In the genomic region with DNA sequence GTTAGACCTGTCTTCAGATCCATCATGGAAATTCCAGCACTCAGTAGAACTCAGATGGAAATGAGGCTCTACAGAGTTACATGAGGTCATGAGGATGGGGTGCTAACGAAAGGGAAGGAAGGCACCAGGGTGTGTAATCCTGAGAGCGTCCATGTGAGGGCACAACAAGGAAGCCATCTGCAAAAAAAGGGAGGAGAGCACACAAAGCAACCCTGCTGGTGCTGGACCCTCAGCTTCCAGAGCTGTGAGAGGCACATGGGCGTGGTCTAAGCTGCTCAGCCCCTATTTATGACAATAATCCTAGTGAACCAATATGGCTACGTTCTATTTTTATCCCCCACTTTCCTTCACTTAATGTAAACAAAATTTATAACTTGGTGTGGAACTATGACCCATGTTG, we compare ENCODE assay signal across 34 mouse cellular contexts. TPM values are rescaled to one million over a fixed set of nuclear protein-coding genes. Genes with fewer than 3 reads are reported as not detected.
DNase-seq lines count a peak whose midpoint lies in the region; ATAC-seq and TF ChIP-seq lines count a peak whose summit lies in the region.
"Had no signal": no experiment of that assay in that cellular context is flagged by ENCODE, and none has a peak within 500 bp of the region (broad histone marks: within the 10 kb centered on the region; RNA-seq: fewer than 3 reads in every experiment).

No protein-coding gene starts in this region.

- H3K9me3 ChIP-seq in hindbrain, postnatal 0 days (ENCODE audit: low read length) = no peaks in the 10 kb centered on the region
- H3K9me3 ChIP-seq in hindbrain, embryonic 11.5 days (ENCODE audit: control insufficient read depth, low read length) = no peaks in the 10 kb centered on the region
- H3K9me3 ChIP-seq in CH12.LX (replicated peaks; ENCODE audit: low read length) (no peaks in the 10 kb centered on the region), MEL (replicated peaks; ENCODE audit: insufficient read depth, low read length) (no peaks in the 10 kb centered on the region)
- H3K9me3 ChIP-seq: heart, embryonic 10.5 days; heart, embryonic 15.5 days; hindbrain, embryonic 13.5 days; limb, embryonic 10.5 days; limb, embryonic 15.5 days; liver, embryonic 15.5 days had no signal

- H3K27ac ChIP-seq in hindbrain, postnatal 0 days = no peak overlapping the region
- no peak overlapping the region for H3K27ac ChIP-seq in hindbrain, embryonic 11.5 days (ENCODE audit: low read depth, low read length)
- H3K27ac ChIP-seq in CH12.LX (ENCODE audit: insufficient read depth, low read depth) (no peak overlapping the region), MEL (ENCODE audit: control insufficient read depth, low read depth, low read length) (no peak overlapping the region)
- H3K27ac ChIP-seq: heart, embryonic 10.5 days; hindbrain, embryonic 13.5 days; limb, embryonic 10.5 days; limb, embryonic 15.5 days; liver, embryonic 15.5 days had no signal

- H3K4me1 ChIP-seq in hindbrain, postnatal 0 days (ENCODE audit: insufficient read depth, low read length) = no peaks in the 10 kb centered on the region
- H3K4me1 ChIP-seq in hindbrain, embryonic 11.5 days (replicated peaks; ENCODE audit: control insufficient read depth, insufficient read depth, low read length) = no peaks in the 10 kb centered on the region
- H3K4me1 ChIP-seq in CH12.LX (ENCODE audit: control insufficient read depth in 1 of 2, insufficient read depth in 2 of 2) (peaks cover 28 to 44% of the 10 kb centered on the region in 2 experiments), MEL (ENCODE audit: control insufficient read depth in 1 of 2, insufficient read depth in 2 of 2, low read length in 2 of 2) (no peaks in the 10 kb centered on the region)
- H3K4me1 ChIP-seq: hindbrain, embryonic 13.5 days; limb, embryonic 15.5 days; liver, embryonic 15.5 days had no signal

- TF ChIP-seq RAD21 in CH12.LX (IDR thresholded peaks at IDR 0.05; ENCODE audit: low read depth, low read length) = peak; percentile 27
- TF ChIP-seq RAD21 in MEL (IDR thresholded peaks at IDR 0.05; ENCODE audit: low read depth, low read length) = no peak; the same call in 1 of the 2 replicates

- dilution Hi-C loops in CH12.LX (cut with MboI; ENCODE audit: extremely low pct_ligation_motif_present, extremely low pct_unique_long_range_greater_than_20kb, low sequenced_read_pairs) = no loop called here

- WGBS in hindbrain, postnatal 0 days = 74% methylated on average over 4 of the region's 4 CpGs
- 78% methylated on average over 4 of the region's 4 CpGs for WGBS in hindbrain, embryonic 11.5 days

- H3K4me3 ChIP-seq in hindbrain, postnatal 0 days (ENCODE audit: low read length) = no peak overlapping the region
- H3K4me3 ChIP-seq in hindbrain, embryonic 11.5 days (ENCODE audit: low read depth, low read length) = no peak overlapping the region
- no peak overlapping the region for H3K4me3 ChIP-seq in CH12.LX (replicated peaks in 1 of 3; ENCODE audit: low read depth in 2 of 3, low read length in 2 of 3, poor library complexity in 1 of 3)
- no peak overlapping the region for H3K4me3 ChIP-seq in MEL (ENCODE audit: control insufficient read depth in 1 of 2, insufficient read depth in 1 of 2, low read depth in 2 of 2, low read length in 2 of 2)
- H3K4me3 ChIP-seq: heart, embryonic 10.5 days; heart, embryonic 15.5 days; hindbrain, embryonic 13.5 days; limb, embryonic 10.5 days; limb, embryonic 15.5 days; liver, embryonic 15.5 days had no signal

- H3K9ac ChIP-seq in hindbrain, postnatal 0 days (replicated peaks; ENCODE audit: low read length) = no peak overlapping the region
- H3K9ac ChIP-seq in hindbrain, embryonic 11.5 days (ENCODE audit: low read depth, low read length) = no peak overlapping the region
- H3K9ac ChIP-seq in CH12.LX (ENCODE audit: insufficient read depth, low read depth) = no peak overlapping the region
- H3K9ac ChIP-seq in MEL (ENCODE audit: control insufficient read depth, low read depth, low read length, poor library complexity, severe bottlenecking) = no peak overlapping the region
- H3K9ac ChIP-seq: heart, embryonic 15.5 days; hindbrain, embryonic 13.5 days; limb, embryonic 15.5 days; liver, embryonic 15.5 days; lung, embryonic 14.5 days had no signal

- peaks cover 38% of the 10 kb centered on the region for H3K36me3 ChIP-seq in hindbrain, postnatal 0 days (ENCODE audit: insufficient read depth, low read length)
- no peaks in the 10 kb centered on the region for H3K36me3 ChIP-seq in hindbrain, embryonic 11.5 days (ENCODE audit: control insufficient read depth, insufficient read depth, low read length)
- H3K36me3 ChIP-seq in CH12.LX (replicated peaks in 1 of 2; ENCODE audit: control insufficient read depth in 1 of 2, insufficient read depth in 1 of 2, low read length in 1 of 2) (peaks cover 9 to 58% of the 10 kb centered on the region in 2 experiments), MEL (ENCODE audit: control insufficient read depth in 1 of 2, insufficient read depth in 2 of 2, low read length in 2 of 2) (no peaks in the 10 kb centered on the region)

- DNase-seq in hindbrain, postnatal 0 days (ENCODE audit: low spot score) = no peak
- no peak for DNase-seq in hindbrain, embryonic 11.5 days (ENCODE audit: low spot score)
- DNase-seq in CH12.LX (ENCODE audit: extremely low read depth) (peak; percentile 25), MEL (ENCODE audit: low read depth, low spot score) (peak; percentile 7)
- no peak for DNase-seq in right cerebral cortex, postnatal 14 days
- no peak for DNase-seq in ovary, postnatal 14 days (ENCODE audit: low spot score)
- DNase-seq: adrenal gland, postnatal 25 days; cerebellum, adult 11-12 months; cerebellum, postnatal 14 days; gastrocnemius, postnatal 14 days; heart, postnatal 36 days; kidney, adult 2 months; kidney, postnatal 10 days; layer of hippocampus, adult 9-11 months; lung, embryonic 14.5 days; lung, postnatal 14 days had no signal

- no peak for ATAC-seq in hindbrain, postnatal 0 days
- ATAC-seq in hindbrain, embryonic 11.5 days (ENCODE audit: low FRiP score) = no peak
- ATAC-seq in megakaryocyte-erythroid progenitor cell, adult 5-6 weeks (replicated peaks; ENCODE audit: low FRiP score, low TSS enrichment, poor library complexity, severe bottlenecking) = peak; percentile 37; the same call in 1 of the 2 replicates
- ATAC-seq: forebrain, embryonic 14.5 days; midbrain, embryonic 16.5 days had no signal

- TF ChIP-seq CTCF in hindbrain, postnatal 0 days (IDR thresholded peaks at IDR 0.05; ENCODE audit: low read depth) = peak; percentile 16; the same call in 1 of the 2 replicates
- TF ChIP-seq CTCF in CH12.LX (conservative IDR thresholded peaks at IDR 0.05 in 1 of 2, IDR thresholded peaks at IDR 0.05 in 1 of 2; ENCODE audit: low read depth in 2 of 2, low read length in 2 of 2) (peak in 1 of 2 experiments; percentile 36; a peak in 2 of 4 replicates), MEL (IDR thresholded peaks at IDR 0.05 in 2 of 3, conservative IDR thresholded peaks at IDR 0.05 in 1 of 3; ENCODE audit: control insufficient read depth in 1 of 3, insufficient read depth in 1 of 3, low read depth in 2 of 3, low read length in 3 of 3, poor library complexity in 1 of 3, severe bottlenecking in 1 of 3) (no peak)

- no peaks in the 10 kb centered on the region for H3K27me3 ChIP-seq in hindbrain, postnatal 0 days (ENCODE audit: insufficient read depth, low read length)
- no peaks in the 10 kb centered on the region for H3K27me3 ChIP-seq in hindbrain, embryonic 11.5 days (ENCODE audit: control insufficient read depth, insufficient read depth, low read length)
- H3K27me3 ChIP-seq in CH12.LX (replicated peaks) = no peaks in the 10 kb centered on the region
- no peaks in the 10 kb centered on the region for H3K27me3 ChIP-seq in MEL (ENCODE audit: control insufficient read depth in 1 of 2, insufficient read depth in 2 of 2, low read length in 2 of 2)
- H3K27me3 ChIP-seq: heart, embryonic 15.5 days; hindbrain, embryonic 13.5 days; limb, embryonic 15.5 days; liver, embryonic 15.5 days had no signal

- in situ Hi-C loops in CH12.LX (cut with MboI; ENCODE audit: low pct_ligation_motif_present, low pct_unique_long_range_greater_than_20kb, low sequenced_read_pairs) = no loop called here

- no peak for TF ChIP-seq EP300 in CH12.LX (IDR thresholded peaks at IDR 0.05; ENCODE audit: low read length)
- TF ChIP-seq EP300 in MEL (IDR thresholded peaks at IDR 0.05; ENCODE audit: low read depth in 1 of 2, low read length in 2 of 2) = no peak

- no peak overlapping the region for H3K4me2 ChIP-seq in hindbrain, postnatal 0 days (ENCODE audit: low read depth, low read length)
- no peak overlapping the region for H3K4me2 ChIP-seq in hindbrain, embryonic 11.5 days (replicated peaks; ENCODE audit: low read depth, low read length)
- no peak overlapping the region for H3K4me2 ChIP-seq in CH12.LX (ENCODE audit: insufficient read depth, low read depth, poor library complexity, severe bottlenecking)
- H3K4me2 ChIP-seq: heart, embryonic 15.5 days; hindbrain, embryonic 13.5 days; limb, embryonic 15.5 days; liver, embryonic 15.5 days; lung, embryonic 14.5 days; midbrain, embryonic 11.5 days had no signal

- H3K79me2 ChIP-seq in CH12.LX (replicated peaks; ENCODE audit: control insufficient read depth, extremely low read depth, insufficient read depth, poor library complexity, severe bottlenecking) (no peaks in the 10 kb centered on the region), MEL (ENCODE audit: control insufficient read depth, insufficient read depth, low read length, poor library complexity) (no peaks in the 10 kb centered on the region)

- TF ChIP-seq POLR2A in CH12.LX (IDR thresholded peaks at IDR 0.05; ENCODE audit: low read depth, low read length) (no peak), MEL (IDR thresholded peaks at IDR 0.05; ENCODE audit: control insufficient read depth in 1 of 2, insufficient read depth in 1 of 2, low read depth in 1 of 2, low read length in 2 of 2, poor library complexity in 1 of 2) (no peak)

RNA-seq across cellular contexts. Expression of a gene that starts 22.1 kb away (rescaled TPM):
- 6.8 and 7.9 TPM in 2 replicates for total RNA-seq in hindbrain, postnatal 0 days (2014; rRNA removed)
- 11.5 and 12.9 TPM in 2 replicates for polyA plus RNA-seq in hindbrain, postnatal 0 days (2015; fragmentation: Nextera tagmentation; extraction: Ambion mirVana)
- polyA plus RNA-seq in hindbrain, embryonic 11.5 days (2014; fragmentation: Nextera tagmentation; extraction: Ambion mirVana) = 12.2 and 12.5 TPM in 2 replicates
- 3.5 and 4.7 TPM in 2 replicates for total RNA-seq in CH12.LX (2012; rRNA removed)
- total RNA-seq in CH12.LX (2014; rRNA removed) = 3.0 and 3.3 TPM in 2 replicates
- polyA plus RNA-seq in CH12.LX (2012; ENCODE audit: insufficient read length, low read depth) = 4.1 and 4.9 TPM in 2 replicates
- total RNA-seq in MEL (2012; rRNA removed) = 3.1 and 3.2 TPM in 2 replicates
- polyA plus RNA-seq in MEL (2012; ENCODE audit: insufficient read depth in 1 of 2, insufficient read length in 2 of 2, low read depth in 1 of 2, low replicate concordance in 2 of 2, missing spikeins in 1 of 2) = 1 to 10 TPM in 1 of 2 experiments, not detected in 1; 6.8 TPM
- total RNA-seq in megakaryocyte-erythroid progenitor cell, adult 5-6 weeks (2014; fragmentation: Nextera tagmentation) = 4.3 and 9.3 TPM in 2 replicates
- 10.4 and 10.7 TPM in 2 replicates for total RNA-seq in megakaryocyte-erythroid progenitor cell, adult 5-6 weeks (2017)

RNA-seq across cellular contexts. Expression of a gene that starts 24.3 kb away (rescaled TPM):
- not detected in 2 replicates for total RNA-seq in hindbrain, postnatal 0 days (2014; rRNA removed)
- polyA plus RNA-seq in hindbrain, postnatal 0 days (2015; fragmentation: Nextera tagmentation; extraction: Ambion mirVana) = 0.25 TPM in 1 of 2 replicates, not detected in the other
- polyA plus RNA-seq in hindbrain, embryonic 11.5 days (2014; fragmentation: Nextera tagmentation; extraction: Ambion mirVana) = not detected in 2 replicates
- total RNA-seq in CH12.LX (2012; rRNA removed) = not detected in 2 replicates
- total RNA-seq in CH12.LX (2014; rRNA removed) = not detected in 2 replicates
- polyA plus RNA-seq in CH12.LX (2012; ENCODE audit: insufficient read length, low read depth) = not detected in 2 replicates
- not detected in 2 replicates for total RNA-seq in MEL (2012; rRNA removed)
- not detected for polyA plus RNA-seq in MEL (2012; ENCODE audit: insufficient read depth in 1 of 2, insufficient read length in 2 of 2, low read depth in 1 of 2, low replicate concordance in 2 of 2, missing spikeins in 1 of 2)
- not detected in 2 replicates for total RNA-seq in megakaryocyte-erythroid progenitor cell, adult 5-6 weeks (2014; fragmentation: Nextera tagmentation)
- total RNA-seq in megakaryocyte-erythroid progenitor cell, adult 5-6 weeks (2017) = 2.9 TPM in 1 of 2 replicates, not detected in the other
- total RNA-seq: adrenal gland, postnatal 25 days; gastrocnemius, postnatal 14 days; granulocyte monocyte progenitor cell, adult 5-6 weeks; heart, postnatal 36 days; left cerebral cortex, postnatal 10 days; neutrophil, adult 5-6 weeks had no signal
- polyA plus RNA-seq: embryonic facial prominence, embryonic 11.5 days; forebrain, embryonic 14.5 days; heart, embryonic 10.5 days; heart, embryonic 15.5 days; hindbrain, embryonic 13.5 days; kidney, adult 2 months; large intestine, adult 2 months; limb, embryonic 10.5 days; limb, embryonic 15.5 days; liver, embryonic 15.5 days; lung, embryonic 14.5 days; midbrain, embryonic 11.5 days; midbrain, embryonic 16.5 days; neural tube, embryonic 11.5 days; small intestine, adult 2 months; stomach, embryonic 14.5 days had no signal

Comparison
In these comparisons a context has a peak if more than half of its experiments do, and no peak if none do; other contexts are left out.
1. DNase-seq: peak in CH12.LX (single experiment) and MEL (single experiment); none in hindbrain, postnatal 0 days (single experiment), hindbrain, embryonic 11.5 days (single experiment), right cerebral cortex, postnatal 14 days (single experiment) and ovary, postnatal 14 days (single experiment).